Mouse (Mus musculus): ENCODE results near the gene Cacna1d. TPM values are rescaled to one million over a fixed set of nuclear protein-coding genes. Genes with fewer than 3 reads are reported as not detected.

The Cacna1d gene
- 20.7 and 26.2 TPM in 2 replicates for polyA plus RNA-seq (2012; rRNA removed)

DNA sequence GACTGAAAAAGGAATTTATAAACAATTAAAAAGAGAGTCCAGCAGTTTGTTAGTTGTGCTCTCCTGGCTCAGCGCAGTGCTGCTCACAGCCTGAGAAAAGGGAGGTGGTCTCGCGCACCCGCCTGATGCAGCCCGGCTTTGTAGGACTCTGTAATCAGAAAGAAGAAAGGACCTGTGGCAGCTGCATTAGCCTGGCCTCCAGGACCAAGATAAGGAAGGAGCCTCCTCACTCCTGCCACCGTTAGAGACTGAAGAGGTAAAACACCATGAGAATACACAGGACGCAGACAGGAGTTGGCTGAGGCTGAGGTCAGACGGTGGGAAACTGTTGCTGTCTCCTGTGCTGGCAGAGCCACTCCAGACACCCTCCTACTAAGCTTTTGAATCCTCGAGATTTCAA, at the start of gene Cacna1d:
Cacna1d (minus strand) TSS at position 114 of the 400 bp plus-strand sequence.
- no peak for TF ChIP-seq POLR2A (IDR thresholded peaks at IDR 0.05; ENCODE audit: borderline replicate concordance, extremely low read depth, low read depth, low read length)
- no peak for TF ChIP-seq CTCF (IDR thresholded peaks at IDR 0.05; ENCODE audit: insufficient read depth, low read length)
- WGBS: 73% methylated on average over 9 of the region's 9 CpGs
- Histone ChIP-seq H3K4me3 (replicated peaks; ENCODE audit: extremely low read depth, low read depth, low read length) (no peak within 1 kb of the TSS), H3K4me1 (ENCODE audit: control insufficient read depth, insufficient read depth, low read length) (peaks cover 4% of the 10 kb centered on the region)
- no peak for DNase-seq

DNA sequence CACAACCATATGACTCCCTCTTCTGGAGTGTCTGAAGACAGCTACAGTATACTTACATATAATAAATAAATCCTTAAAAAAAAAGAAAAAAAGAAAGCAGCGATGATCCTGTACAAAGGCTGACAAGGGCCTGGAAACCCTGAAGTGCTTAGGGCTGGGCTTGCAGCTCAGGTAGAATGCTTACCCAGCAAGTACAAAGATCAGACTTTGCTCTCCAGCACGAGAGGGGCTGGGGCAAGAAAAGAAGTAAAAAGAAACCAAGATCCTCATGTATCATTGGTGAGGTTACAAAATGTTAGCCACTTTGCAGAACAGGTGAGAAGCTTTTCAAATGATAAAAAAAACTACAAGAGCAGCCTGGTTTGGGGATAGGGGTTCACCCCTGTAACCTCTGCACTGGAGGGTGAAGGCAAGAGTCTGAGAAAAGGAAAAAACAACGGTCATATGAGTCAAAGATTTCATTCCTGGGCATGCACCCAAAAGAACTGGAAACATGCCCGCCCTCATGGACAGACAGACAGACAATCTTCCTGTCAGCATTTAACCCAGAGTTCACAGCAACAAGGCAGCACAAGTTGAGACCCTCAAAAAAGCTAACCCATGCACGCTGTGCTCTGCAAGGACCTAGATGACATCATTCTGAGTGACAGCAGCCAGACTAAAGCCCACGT, 42.7 kb upstream of the Cacna1d start:
- Histone ChIP-seq H3K4me1 (ENCODE audit: control insufficient read depth, insufficient read depth, low read length) (no peaks in the 10 kb centered on the region), H3K4me3 (replicated peaks; ENCODE audit: extremely low read depth, low read depth, low read length) (no peak overlapping the region)
- TF ChIP-seq POLR2A (IDR thresholded peaks at IDR 0.05; ENCODE audit: borderline replicate concordance, extremely low read depth, low read depth, low read length) (no peak), CTCF (IDR thresholded peaks at IDR 0.05; ENCODE audit: insufficient read depth, low read length) (no peak)
- no peak for DNase-seq
- WGBS: 51% methylated on average over 6 of the region's 6 CpGs

DNA sequence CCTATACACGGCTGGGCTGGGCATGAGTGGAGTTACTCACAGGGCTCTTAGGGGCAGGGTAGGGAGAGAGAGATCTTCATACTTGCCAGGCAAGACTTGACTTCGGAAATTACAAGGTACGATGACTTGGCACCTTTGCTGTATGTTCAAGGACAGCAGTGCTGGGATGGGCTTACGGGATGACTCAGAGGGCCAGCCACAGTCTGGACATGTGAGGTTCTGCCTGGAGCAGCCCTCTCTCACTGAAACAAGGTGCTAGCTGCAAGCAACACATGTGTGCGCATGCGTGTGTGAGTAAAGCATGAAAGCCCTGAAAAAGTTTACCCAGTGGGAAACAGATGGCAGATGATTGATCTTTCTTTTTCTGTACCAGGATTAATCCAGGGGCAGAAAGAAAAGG, 40.6 kb upstream of the Cacna1d start:
- Histone ChIP-seq H3K4me3 (replicated peaks; ENCODE audit: extremely low read depth, low read depth, low read length) (no peak overlapping the region), H3K4me1 (ENCODE audit: control insufficient read depth, insufficient read depth, low read length) (no peaks in the 10 kb centered on the region)
- no peak for DNase-seq
- 86% methylated on average over 6 of the region's 6 CpGs for WGBS
- no peak for TF ChIP-seq POLR2A (IDR thresholded peaks at IDR 0.05; ENCODE audit: borderline replicate concordance, extremely low read depth, low read depth, low read length)
- no peak for TF ChIP-seq CTCF (IDR thresholded peaks at IDR 0.05; ENCODE audit: insufficient read depth, low read length)

DNA sequence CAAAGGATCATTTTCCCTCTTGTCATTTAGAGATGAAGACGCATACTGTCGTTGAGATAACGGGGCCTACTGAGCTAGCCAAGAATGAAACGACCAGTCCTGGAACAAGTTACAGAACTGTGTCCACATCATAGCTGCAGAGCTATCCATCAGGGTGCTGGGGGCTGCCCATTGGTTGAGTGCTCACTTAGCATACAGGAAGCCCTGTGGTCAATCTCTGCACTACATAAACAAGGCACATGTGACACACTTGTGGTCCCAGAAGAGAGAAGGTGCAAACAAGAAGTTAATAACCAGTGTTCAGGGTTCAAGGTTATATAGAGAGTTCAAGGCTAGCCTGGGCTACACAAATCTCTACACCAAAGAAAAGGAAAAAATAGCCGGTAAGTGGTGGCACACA, 40.2 kb upstream of the Cacna1d start:
- TF ChIP-seq CTCF (IDR thresholded peaks at IDR 0.05; ENCODE audit: insufficient read depth, low read length): no peak
- TF ChIP-seq POLR2A (IDR thresholded peaks at IDR 0.05; ENCODE audit: borderline replicate concordance, extremely low read depth, low read depth, low read length): no peak
- H3K4me1 ChIP-seq (ENCODE audit: control insufficient read depth, insufficient read depth, low read length): no peaks in the 10 kb centered on the region
- 73% methylated on average over 5 of the region's 5 CpGs for WGBS
- no peak overlapping the region for H3K4me3 ChIP-seq (replicated peaks; ENCODE audit: extremely low read depth, low read depth, low read length)
- DNase-seq: no peak

DNA sequence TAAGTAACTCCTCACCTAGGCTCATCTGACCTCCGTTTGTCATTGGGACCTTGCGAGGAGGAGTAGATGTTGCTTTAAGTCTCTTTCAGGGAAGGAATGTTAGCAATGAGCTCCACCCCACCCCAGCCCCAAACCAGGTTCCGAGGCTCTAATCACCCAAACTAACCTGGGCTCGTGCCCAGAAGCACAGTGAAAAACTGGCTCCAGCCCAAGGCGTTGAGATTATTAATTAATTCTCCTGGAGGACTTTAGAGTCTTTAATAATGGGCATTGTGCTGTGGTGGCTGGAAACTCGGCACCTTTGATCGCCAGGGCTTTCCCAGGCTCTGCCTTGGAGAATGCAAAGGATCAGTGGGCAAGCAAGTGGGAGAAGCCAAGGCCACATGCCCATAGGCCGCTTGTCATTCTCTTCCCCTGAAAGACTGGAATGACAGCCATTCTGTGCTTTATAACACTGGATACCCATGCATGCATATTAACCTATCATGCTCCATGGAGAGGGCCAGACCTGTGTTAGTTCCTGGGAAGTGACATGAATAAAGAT, 39.5 kb upstream of the Cacna1d start:
- no peaks in the 10 kb centered on the region for H3K4me1 ChIP-seq (ENCODE audit: control insufficient read depth, insufficient read depth, low read length)
- TF ChIP-seq CTCF (IDR thresholded peaks at IDR 0.05; ENCODE audit: insufficient read depth, low read length) (no peak), POLR2A (IDR thresholded peaks at IDR 0.05; ENCODE audit: borderline replicate concordance, extremely low read depth, low read depth, low read length) (no peak)
- no peak for DNase-seq
- no peak overlapping the region for H3K4me3 ChIP-seq (replicated peaks; ENCODE audit: extremely low read depth, low read depth, low read length)
- WGBS: 52% methylated on average over 8 of the region's 8 CpGs

DNA sequence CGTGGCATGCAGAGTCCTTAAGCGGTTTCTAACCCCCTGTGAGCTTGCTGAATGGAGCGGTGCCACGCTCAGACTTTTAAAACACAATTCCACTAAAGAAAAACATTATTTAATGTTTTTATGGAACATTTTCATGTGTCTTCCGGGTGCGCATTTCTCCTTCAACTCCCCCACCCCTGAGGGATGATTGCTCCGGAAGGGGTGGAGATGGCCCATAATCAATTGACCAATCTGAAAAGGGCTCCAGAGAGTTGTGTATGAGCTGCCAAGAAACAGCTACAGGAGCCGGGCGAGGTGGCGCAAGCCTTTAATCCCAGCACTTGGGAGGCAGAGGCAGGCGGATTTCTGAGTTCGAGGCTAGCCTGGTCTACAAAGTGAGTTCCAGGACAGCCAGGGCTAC, 38.2 kb upstream of the Cacna1d start:
- 93% methylated on average over 12 of the region's 12 CpGs for WGBS
- Histone ChIP-seq H3K4me3 (replicated peaks; ENCODE audit: extremely low read depth, low read depth, low read length) (no peak overlapping the region), H3K4me1 (ENCODE audit: control insufficient read depth, insufficient read depth, low read length) (no peaks in the 10 kb centered on the region)
- TF ChIP-seq POLR2A (IDR thresholded peaks at IDR 0.05; ENCODE audit: borderline replicate concordance, extremely low read depth, low read depth, low read length) (no peak), CTCF (IDR thresholded peaks at IDR 0.05; ENCODE audit: insufficient read depth, low read length) (no peak)
- no peak for DNase-seq

DNA sequence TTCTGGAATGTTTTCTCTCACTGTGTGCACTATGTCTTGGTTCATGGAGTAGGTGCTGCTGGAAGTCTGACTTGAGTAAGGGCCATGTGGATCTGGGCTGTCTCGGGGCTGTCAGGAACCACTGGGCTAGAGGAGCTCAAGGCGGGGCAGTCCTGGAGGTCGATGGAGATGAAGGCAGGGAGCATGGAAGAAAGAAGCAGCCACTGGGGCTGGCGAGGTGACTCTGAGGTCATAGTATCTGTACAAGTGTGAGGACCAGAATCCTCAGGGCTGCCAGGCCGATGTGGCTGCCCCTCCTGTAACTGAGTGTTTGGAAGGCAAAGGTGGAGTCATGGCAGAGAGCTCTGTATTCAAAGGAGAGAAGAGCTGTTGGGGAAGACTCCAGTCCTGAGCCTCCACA, 37.7 kb upstream of the Cacna1d start:
- DNase-seq: no peak
- 79% methylated on average over 5 of the region's 5 CpGs for WGBS
- no peak for TF ChIP-seq CTCF (IDR thresholded peaks at IDR 0.05; ENCODE audit: insufficient read depth, low read length)
- TF ChIP-seq POLR2A (IDR thresholded peaks at IDR 0.05; ENCODE audit: borderline replicate concordance, extremely low read depth, low read depth, low read length): no peak
- no peak overlapping the region for H3K4me3 ChIP-seq (replicated peaks; ENCODE audit: extremely low read depth, low read depth, low read length)
- no peaks in the 10 kb centered on the region for H3K4me1 ChIP-seq (ENCODE audit: control insufficient read depth, insufficient read depth, low read length)

DNA sequence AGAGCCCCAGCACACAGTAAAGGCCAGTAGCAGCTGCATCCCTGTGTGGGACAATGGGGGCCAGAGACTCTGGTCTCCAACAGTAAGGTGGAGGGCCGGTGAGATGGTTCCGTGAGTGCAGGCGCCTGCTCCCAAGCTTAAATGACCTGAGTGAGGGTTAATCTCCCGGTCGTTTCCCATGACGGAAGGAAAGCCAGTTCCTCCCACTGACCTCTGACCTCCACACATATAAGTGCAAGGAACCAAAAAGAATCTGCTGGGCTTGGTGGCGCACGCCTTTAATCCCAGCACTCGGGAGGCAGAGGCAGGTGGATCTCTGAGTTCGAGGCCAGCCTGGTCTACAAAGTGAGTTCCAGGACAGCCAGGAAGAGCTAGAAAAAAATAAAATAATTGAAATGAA, 37.1 kb upstream of the Cacna1d start:
- no peak for DNase-seq
- no peaks in the 10 kb centered on the region for H3K4me1 ChIP-seq (ENCODE audit: control insufficient read depth, insufficient read depth, low read length)
- no peak overlapping the region for H3K4me3 ChIP-seq (replicated peaks; ENCODE audit: extremely low read depth, low read depth, low read length)
- 85% methylated on average over 10 of the region's 10 CpGs for WGBS
- TF ChIP-seq CTCF (IDR thresholded peaks at IDR 0.05; ENCODE audit: insufficient read depth, low read length): no peak
- TF ChIP-seq POLR2A (IDR thresholded peaks at IDR 0.05; ENCODE audit: borderline replicate concordance, extremely low read depth, low read depth, low read length): no peak

DNA sequence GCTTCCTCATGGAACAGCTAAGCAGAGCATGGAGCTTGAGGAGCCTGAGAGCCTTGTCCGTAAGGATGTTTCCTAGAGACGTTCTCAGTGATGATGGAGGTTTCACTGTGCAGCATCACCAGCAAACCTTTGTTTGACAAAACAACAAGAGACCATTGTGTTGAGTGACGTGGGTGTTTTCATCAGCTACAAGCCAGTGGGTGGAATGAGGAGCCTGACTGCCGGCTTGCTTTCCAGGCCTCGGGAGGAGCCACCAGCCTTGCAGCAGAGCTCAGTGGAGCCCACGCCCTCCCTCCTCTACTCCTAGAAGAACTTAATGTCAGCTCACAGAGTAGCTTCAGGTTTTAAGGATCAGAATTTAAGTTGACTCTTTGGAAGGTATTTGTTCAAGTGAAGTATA, 32.1 kb upstream of the Cacna1d start:
- no peaks in the 10 kb centered on the region for H3K4me1 ChIP-seq (ENCODE audit: control insufficient read depth, insufficient read depth, low read length)
- 77% methylated on average over 6 of the region's 6 CpGs for WGBS

DNA sequence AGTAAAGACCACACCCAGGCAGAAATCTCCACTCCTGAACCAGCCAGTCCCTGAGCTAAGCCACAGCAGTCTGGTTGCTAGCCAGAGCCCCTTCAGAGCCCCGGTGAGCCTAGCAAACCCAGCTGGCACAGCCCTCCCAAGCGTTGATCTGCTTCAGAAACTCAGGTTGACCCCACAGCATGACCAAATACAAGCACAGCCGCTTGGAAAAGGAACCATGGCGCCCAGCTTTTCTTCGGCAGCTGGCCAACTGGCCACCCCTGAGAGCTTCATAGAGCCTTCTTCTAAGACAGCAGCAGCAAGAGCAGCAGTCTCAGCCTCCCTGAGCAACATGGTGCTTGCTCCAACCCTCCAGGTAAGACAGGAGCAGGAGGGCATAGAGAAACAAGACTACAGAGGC, 28.1 kb upstream of the Cacna1d start:
- DNase-seq: no peak
- 74% methylated on average over 5 of the region's 5 CpGs for WGBS
- no peaks in the 10 kb centered on the region for H3K4me1 ChIP-seq (ENCODE audit: control insufficient read depth, insufficient read depth, low read length)
- TF ChIP-seq POLR2A (IDR thresholded peaks at IDR 0.05; ENCODE audit: borderline replicate concordance, extremely low read depth, low read depth, low read length) (no peak), CTCF (IDR thresholded peaks at IDR 0.05; ENCODE audit: insufficient read depth, low read length) (no peak)
- H3K4me3 ChIP-seq (replicated peaks; ENCODE audit: extremely low read depth, low read depth, low read length): no peak overlapping the region

More for the DNA sequence above, 32.1 kb upstream of the Cacna1d start:
- DNase-seq: no peak
- TF ChIP-seq CTCF (IDR thresholded peaks at IDR 0.05; ENCODE audit: insufficient read depth, low read length) (no peak), POLR2A (IDR thresholded peaks at IDR 0.05; ENCODE audit: borderline replicate concordance, extremely low read depth, low read depth, low read length) (no peak)
- H3K4me3 ChIP-seq (replicated peaks; ENCODE audit: extremely low read depth, low read depth, low read length): no peak overlapping the region
